Mouse (Mus musculus) cerebellum, adult 9-10 months (tissue): ENCODE results near the gene Hhipl1.
A peak's percentile ranks its signal among the peaks of the same experiment; 100 is the strongest.

Experiments
- DNase-seq: peaks from one replicate; pipeline ENCODE4 v3.0.0; 2022

Hhipl1 gene

GRCm38 (mm10) chr12:108278221-108278918 is 27.7 kb upstream of the Hhipl1 start:
- peak; percentile 64 for DNase-seq

DNA sequence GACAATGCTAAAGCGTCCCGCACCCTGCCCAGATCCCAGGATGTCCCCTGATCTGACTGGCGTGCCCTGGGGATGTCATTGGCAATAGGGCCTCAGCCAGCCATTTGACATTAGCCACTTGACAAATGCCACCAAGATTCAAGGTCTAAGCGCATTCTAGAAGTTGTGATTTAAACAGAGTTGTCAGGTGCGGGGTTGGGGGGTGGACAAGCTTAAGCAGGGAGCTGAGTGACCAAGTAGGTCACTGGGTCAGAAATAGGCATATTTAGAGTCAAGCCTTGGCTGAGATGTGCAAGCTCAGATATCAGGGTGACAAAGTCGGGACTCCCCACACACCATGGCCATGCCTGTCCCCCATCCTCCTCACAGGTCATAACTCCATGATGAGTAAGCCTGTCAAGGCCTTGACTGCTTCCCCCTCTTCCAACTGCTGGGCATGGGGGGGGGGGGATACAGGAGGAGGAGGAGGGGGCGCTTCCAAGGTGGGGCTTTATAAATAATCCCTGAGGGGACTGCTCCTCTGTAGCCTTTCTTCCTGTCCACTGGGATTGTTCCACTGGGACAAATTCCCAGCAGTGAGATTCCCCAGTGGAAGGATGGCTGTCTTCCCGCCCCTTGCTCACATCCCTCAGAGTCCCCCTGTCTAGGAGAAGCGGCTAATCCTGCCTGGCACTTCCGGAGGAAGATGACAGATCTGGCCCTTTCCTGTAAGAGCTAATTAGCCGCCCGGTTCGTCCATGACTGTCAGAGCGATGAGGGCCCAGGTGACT is 21.4 kb upstream of the Hhipl1 start:
- no peak for DNase-seq

GRCm38 (mm10) chr12:108285225-108286011 is 20.7 kb upstream of the Hhipl1 start:
- no peak for DNase-seq

DNA sequence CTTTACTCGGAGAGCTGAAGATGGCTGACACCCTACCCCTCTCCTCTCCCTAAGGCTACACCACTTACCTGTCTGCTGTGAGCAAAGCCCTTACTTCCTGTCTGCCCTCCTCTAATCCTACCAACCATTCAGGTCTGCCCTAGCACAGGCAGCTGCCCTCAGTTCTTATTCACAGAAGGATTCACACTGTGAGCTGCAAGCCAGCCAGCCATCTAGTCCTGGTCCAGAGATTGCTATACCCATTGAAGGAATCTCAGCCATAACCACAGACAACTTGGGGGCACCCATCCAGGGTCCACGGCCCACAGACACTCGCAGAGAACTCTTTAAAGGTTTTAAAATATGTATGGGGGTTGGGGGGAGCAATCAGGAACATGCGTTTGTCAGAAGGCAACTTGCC is 19.7 kb upstream of the Hhipl1 start:
- DNase-seq = no peak

DNA sequence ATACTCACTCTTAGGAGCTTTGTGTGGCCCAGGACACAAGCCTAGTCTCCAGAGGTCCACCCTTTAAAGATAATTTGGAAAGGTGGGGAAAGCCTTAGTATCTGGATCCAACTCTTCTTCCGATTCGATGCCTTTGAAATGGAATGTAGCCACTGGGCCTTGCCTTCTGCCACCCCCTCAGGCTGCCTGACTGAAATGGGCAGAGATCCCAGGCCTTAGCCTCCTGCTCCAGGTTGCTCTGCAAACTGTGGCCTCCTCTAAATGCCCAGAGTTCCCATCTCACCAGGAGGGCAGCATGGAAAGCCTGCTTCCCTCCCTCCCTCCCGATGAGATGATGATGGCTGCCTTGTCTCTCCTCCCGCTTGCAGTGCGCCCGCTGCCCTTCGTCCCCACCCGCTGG is 19.1 kb upstream of the Hhipl1 start:
- DNase-seq = peak; percentile 69

DNA sequence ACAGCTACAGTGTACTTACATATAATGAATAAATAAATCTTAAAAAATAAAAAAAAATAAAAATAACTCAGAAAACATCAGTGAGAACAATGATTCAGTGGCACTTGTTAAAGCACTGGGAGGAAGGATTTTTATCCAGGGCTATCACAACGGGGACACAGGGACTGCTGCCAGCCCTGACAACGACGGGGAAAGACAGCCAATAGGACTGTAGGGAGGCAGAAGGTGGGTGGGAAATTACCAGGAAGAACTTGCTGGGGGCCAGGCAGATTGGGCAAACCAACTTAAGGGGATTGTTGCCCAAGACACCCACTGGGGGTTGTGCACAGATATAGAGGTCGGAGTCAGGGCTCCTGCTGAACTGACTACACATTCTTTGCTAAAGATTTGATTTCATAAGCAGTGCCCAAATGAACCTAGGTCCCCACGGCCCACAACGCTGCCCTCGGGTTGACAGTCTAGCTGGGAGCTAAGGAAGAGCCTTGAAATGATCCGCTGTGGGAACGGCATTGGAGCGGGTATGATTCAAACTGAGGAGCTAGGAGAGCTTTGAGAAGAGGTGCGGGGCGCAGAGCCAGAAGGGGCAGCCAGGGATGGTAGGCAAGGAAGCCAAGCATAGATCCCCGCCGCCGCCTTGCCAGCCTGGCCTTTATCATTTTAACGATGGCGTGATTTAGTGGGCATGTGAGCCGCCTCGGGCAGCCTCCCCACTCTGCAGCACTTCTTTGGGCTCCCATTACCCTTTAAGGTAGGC is 17.8 kb upstream of the Hhipl1 start:
- no peak for DNase-seq

DNA sequence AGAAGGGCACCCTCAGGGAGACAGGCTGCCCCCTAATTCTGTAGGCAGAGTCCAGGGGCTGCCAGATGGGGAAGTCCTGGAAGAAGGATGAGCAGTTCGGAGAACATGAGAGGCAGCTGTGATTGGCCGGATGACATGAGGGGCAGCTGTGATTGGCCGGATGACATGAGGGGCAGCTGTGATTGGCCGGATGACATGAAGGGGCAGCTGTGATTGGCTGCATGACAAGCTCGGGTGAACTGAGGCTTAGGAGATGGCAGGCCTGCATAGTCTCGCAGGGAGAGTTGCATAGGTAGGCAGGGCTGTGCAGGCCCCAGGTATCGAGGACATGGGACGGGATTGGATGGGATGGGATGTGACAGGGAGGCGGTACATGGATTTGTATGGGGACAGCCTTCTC is 13.7 kb upstream of the Hhipl1 start:
- DNase-seq = no peak

- DNase-seq = peak; percentile 90
Measured at GRCm38 (mm10) chr12:108292957-108293356, 13.1 kb upstream of the Hhipl1 start.

- DNase-seq = no peak
Measured at GRCm38 (mm10) chr12:108294620-108295019, 11.4 kb upstream of the Hhipl1 start.

DNA sequence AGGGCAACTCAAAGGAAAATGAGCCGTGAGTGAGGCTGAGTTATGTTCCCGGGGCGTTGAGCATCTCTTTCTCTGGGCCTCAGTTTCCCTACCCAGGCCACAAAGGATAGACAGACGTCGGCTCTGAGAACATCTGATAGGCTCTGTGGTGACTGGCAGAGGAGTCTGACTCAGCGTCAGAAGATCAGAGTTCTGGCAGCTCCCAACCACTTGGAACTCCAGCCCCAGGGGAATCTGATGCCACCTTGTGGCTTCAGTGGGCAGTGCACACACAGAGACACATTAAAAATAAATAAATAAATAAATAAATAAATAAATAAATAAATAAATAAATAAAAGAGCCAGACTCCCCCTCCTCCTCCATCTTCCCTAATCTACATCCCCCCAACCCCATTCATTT is 9.0 kb upstream of the Hhipl1 start:
- DNase-seq = no peak

DNA sequence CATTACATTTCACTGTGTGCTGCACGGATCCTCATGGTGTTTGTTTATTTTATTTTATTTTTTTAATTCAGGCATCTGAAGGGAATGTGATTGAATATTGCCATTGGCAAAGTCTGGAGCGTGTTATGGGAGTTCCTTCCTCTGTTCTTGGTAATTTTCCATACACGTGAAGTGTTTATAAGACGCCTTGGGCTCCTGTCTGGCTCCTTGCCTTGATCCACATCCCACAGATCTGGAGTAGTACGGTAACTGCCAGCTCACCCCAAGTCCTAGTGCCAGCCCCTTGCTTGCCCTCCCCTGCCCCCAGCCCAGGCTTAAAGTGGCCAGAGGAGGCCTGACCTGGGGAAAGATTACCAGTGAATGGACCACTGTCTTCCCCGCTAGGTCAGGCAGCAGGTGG is 5.1 kb upstream of the Hhipl1 start:
- DNase-seq = no peak

- no peak for DNase-seq
Measured at GRCm38 (mm10) chr12:108303778-108304365, 2.2 kb upstream of the Hhipl1 start.

GRCm38 (mm10) chr12:108305172-108305571 is 898 bp upstream of the Hhipl1 start:
- DNase-seq = no peak

DNA sequence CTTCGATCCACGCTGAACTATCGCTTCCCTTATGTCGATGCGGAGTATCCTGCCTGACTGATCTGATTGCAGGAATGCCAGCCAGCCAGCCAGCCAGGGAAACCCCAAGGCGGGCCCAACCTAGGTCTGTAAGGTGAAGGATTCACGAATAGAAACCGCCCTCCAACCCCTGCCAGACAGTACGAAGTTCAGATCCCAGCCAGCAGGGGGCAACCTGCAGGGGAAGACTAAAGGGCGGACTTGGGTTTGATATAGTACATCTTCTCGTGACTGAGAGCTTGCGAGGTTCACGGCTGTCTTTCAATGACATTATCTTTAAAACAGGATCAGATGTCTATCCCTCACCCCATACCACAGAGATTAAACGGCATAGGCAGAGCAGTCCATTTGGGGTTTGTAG is 1.5 kb downstream of the Hhipl1 start:
- no peak for DNase-seq

GRCm38 (mm10) chr12:108308363-108308856 is 2.3 kb downstream of the Hhipl1 start:
- DNase-seq = no peak

- no peak for DNase-seq
Measured at GRCm38 (mm10) chr12:108309116-108309794, 3.2 kb downstream of the Hhipl1 start.

GRCm38 (mm10) chr12:108310041-108310440 is 4.0 kb downstream of the Hhipl1 start:
- no peak for DNase-seq

GRCm38 (mm10) chr12:108310456-108311027 is 4.5 kb downstream of the Hhipl1 start:
- DNase-seq = no peak

GRCm38 (mm10) chr12:108311741-108312290 is 5.7 kb downstream of the Hhipl1 start:
- no peak for DNase-seq

- no peak for DNase-seq
Measured at GRCm38 (mm10) chr12:108312432-108312851, 6.4 kb downstream of the Hhipl1 start.

DNA sequence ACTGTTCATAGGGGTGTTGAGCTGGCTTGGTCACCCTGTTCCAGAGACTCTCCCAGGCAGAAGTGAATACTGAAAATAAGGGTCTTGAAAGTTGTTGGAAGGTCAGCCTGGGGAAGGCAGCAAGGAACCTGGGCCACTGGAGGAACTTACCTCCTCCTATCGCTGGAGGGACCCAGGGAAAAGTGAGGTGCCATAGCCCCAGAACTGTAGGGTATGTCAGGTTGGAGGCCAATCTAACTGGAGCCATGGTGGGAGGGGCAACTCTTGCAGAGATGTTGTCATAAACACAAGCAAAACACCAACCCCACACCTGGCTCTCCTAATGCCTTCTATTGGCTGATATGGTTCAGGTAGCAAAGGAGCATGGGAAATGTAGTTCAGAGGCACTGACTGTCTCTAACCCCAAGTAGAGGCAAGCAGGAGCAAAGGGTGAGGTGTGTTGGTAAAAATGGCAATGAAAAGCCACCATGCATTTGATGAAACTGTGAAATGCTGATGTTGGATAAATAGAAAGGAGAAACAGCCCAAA is 7.2 kb downstream of the Hhipl1 start:
- DNase-seq = no peak
